Mouse (Mus musculus) v-Abl transformed pro-B cells (cell line): Measurements from ENCODE around the gene Zfr.
"Not testable (repeated sequence)": the region's sequence is repeated elsewhere in the genome, so short reads cannot be mapped to it uniquely, and the experiment has no call there.

ENCODE experiments used
- in situ Hi-C, 2 experiments: fragments of 400-800 bp; cut with MboI; formaldehyde crosslinking; loops; one replicate each; pipeline ENCODE4 v1.15.1; 2025; ENCODE audit not compliant: unreplicated experiment in 2 of 2

The Zfr gene

GRCm38 (mm10) chr15:12100912-12101311 is 16.7 kb upstream of the Zfr start:
- in situ Hi-C loops: loop anchor here in 1 of 2 experiments (25.0 kb wide), 1 partner anchor 564 kb away; no protein-coding TSS in a partner anchor

- in situ Hi-C loops: loop anchor here in 1 of 2 experiments (25.0 kb wide), 1 partner anchor 566 kb away; no protein-coding TSS in a partner anchor
These were observed 13.9 kb upstream of the Zfr start for GRCm38 (mm10) chr15:12103763-12104162.

GRCm38 (mm10) chr15:12104827-12105226 is 12.8 kb upstream of the Zfr start:
- in situ Hi-C loops: loop anchor here in 1 of 2 experiments (25.0 kb wide), 1 partner anchor 568 kb away; no protein-coding TSS in a partner anchor

- in situ Hi-C loops: loop anchor here in 1 of 2 experiments (25.0 kb wide), 1 partner anchor 569 kb away; no protein-coding TSS in a partner anchor
These were observed 11.2 kb upstream of the Zfr start for GRCm38 (mm10) chr15:12106430-12106829.

- in situ Hi-C loops: loop anchor here in 1 of 2 experiments (25.0 kb wide), 1 partner anchor 571 kb away; no protein-coding TSS in a partner anchor
These were observed 9.4 kb upstream of the Zfr start for GRCm38 (mm10) chr15:12108200-12108599.

- in situ Hi-C loops: loop anchor here in 1 of 2 experiments (25.0 kb wide), 1 partner anchor 572 kb away; no protein-coding TSS in a partner anchor
These were observed 8.7 kb upstream of the Zfr start for GRCm38 (mm10) chr15:12108922-12109321.

- in situ Hi-C loops: loop anchor here (10.0 to 25.0 kb wide), 2 partner anchors 454 to 574 kb away; no protein-coding TSS in a partner anchor
These were observed 6.4 kb upstream of the Zfr start for GRCm38 (mm10) chr15:12111232-12111631.

GRCm38 (mm10) chr15:12113411-12113810 is 4.2 kb upstream of the Zfr start:
- in situ Hi-C loops: loop anchor here (10.0 to 25.0 kb wide), 2 partner anchors 451 to 576 kb away; no protein-coding TSS in a partner anchor

GRCm38 (mm10) chr15:12114546-12114945 is 3.1 kb upstream of the Zfr start:
- in situ Hi-C loops: loop anchor here (10.0 to 25.0 kb wide), 2 partner anchors 450 to 577 kb away; no protein-coding TSS in a partner anchor

- in situ Hi-C loops: loop anchor here (10.0 to 25.0 kb wide), 2 partner anchors 449 to 578 kb away; no protein-coding TSS in a partner anchor
These were observed 1.9 kb upstream of the Zfr start for GRCm38 (mm10) chr15:12115722-12116230.

GRCm38 (mm10) chr15:12118093-12118431 is 431 bp downstream of the Zfr start:
- in situ Hi-C loops: loop anchor here (10.0 to 25.0 kb wide), 2 partner anchors 447 to 581 kb away; no protein-coding TSS in a partner anchor

- in situ Hi-C loops: loop anchor here (10.0 to 25.0 kb wide), 2 partner anchors 446 to 581 kb away; no protein-coding TSS in a partner anchor
These were observed 949 bp downstream of the Zfr start for GRCm38 (mm10) chr15:12118432-12119128.

- in situ Hi-C loops: loop anchor here (10.0 to 25.0 kb wide), 2 partner anchors 446 to 582 kb away; no protein-coding TSS in a partner anchor
These were observed 1.5 kb downstream of the Zfr start for GRCm38 (mm10) chr15:12119129-12119466.

- in situ Hi-C loops: loop anchor here in 1 of 2 experiments (25.0 kb wide), 1 partner anchor 588 kb away; no protein-coding TSS in a partner anchor
These were observed 7.3 kb downstream of the Zfr start for GRCm38 (mm10) chr15:12124913-12125312.

- in situ Hi-C loops: not testable (repeated sequence)
These were observed 13.2 kb downstream of the Zfr start for GRCm38 (mm10) chr15:12130871-12131270.

GRCm38 (mm10) chr15:12134546-12134945 is 16.9 kb downstream of the Zfr start:
- in situ Hi-C loops: no loop called here

GRCm38 (mm10) chr15:12135368-12135767 is 17.7 kb downstream of the Zfr start:
- in situ Hi-C loops: no loop called here

- in situ Hi-C loops: no loop called here
These were observed 18.7 kb downstream of the Zfr start for GRCm38 (mm10) chr15:12136371-12136770.

GRCm38 (mm10) chr15:12140985-12141729 is 23.5 kb downstream of the Zfr start:
- in situ Hi-C loops: no loop called here

GRCm38 (mm10) chr15:12147423-12147822 is 29.8 kb downstream of the Zfr start:
- in situ Hi-C loops: loop anchor here in 1 of 2 experiments (5.0 kb wide), 1 partner anchor 35 kb away; no protein-coding TSS in a partner anchor
